Mouse (Mus musculus) Patski (cell line): ENCODE measurements around the gene Hopx. TPM values are rescaled to one million over a fixed set of nuclear protein-coding genes. Genes with fewer than 3 reads are reported as not detected.

Source experiments
- ATAC-seq: fragments of 100-300 bp; one replicate; pipeline ENCODE4 v1.8.0; 2021
- CTCF ChIA-PET: fragments of 350-600 bp; sonication (Branson Sonifier 250); formaldehyde crosslinking; loops from one replicate; lab custom pipeline; 2022; ENCODE audit warnings: inconsistent platforms; lab: Charles Lee
- POLR2A ChIA-PET: fragments of 350-600 bp; sonication (Branson Sonifier 250); formaldehyde crosslinking; loops from one replicate; lab custom pipeline; 2022; ENCODE audit warnings: antibody characterized with exemption, inconsistent platforms; lab: Charles Lee
- DNase-seq: peaks from one replicate; pipeline ENCODE4 v3.0.0-alpha.2; 2011; ENCODE audit warnings: low read depth, low spot score
- H3K27me3 ChIP-seq: fragments of 371-371 bp; one replicate; pipeline ENCODE4 v1.5.1; 2021
- CTCF ChIP-seq: fragments of 100-300 bp; IDR thresholded peaks from one replicate; pipeline ENCODE4 v1.5.1; 2021
- in situ Hi-C: fragments of 300-500 bp; cut with MboI; formaldehyde crosslinking; loops from 3 replicates; pipeline ENCODE4 v1.11.1; 2018; ENCODE audit warnings: low pct_unique_long_range_greater_than_20kb, mixed read lengths
- polyA plus RNA-seq: library from polyadenylated mRNA; unstranded; gene quantifications from one replicate; pipeline ENCODE4 v1.2.3, GENCODE M21; 2021

Gene Hopx
- polyA plus RNA-seq, 1 experiment from 2014 or later = not detected

- no peaks in the 10 kb centered on the region for H3K27me3 ChIP-seq
- no peak for DNase-seq
- POLR2A ChIA-PET = no interaction called here
- in situ Hi-C loops = no loop called here
- CTCF ChIA-PET = interaction anchor here (1.0 to 1.8 kb wide), 2 partner anchors 9 to 10 kb away, joined by 3 to 4 read pairs; no protein-coding TSS in a partner anchor
- no peak for TF ChIP-seq CTCF
- ATAC-seq = no peak
These were observed 19.0 kb upstream of the Hopx start for GRCm38 (mm10) chr5:77133960-77134359.

- TF ChIP-seq CTCF = no peak
- in situ Hi-C loops = no loop called here
These were observed 17.7 kb upstream of the Hopx start for GRCm38 (mm10) chr5:77132457-77133135.

GRCm38 (mm10) chr5:77131879-77132278 is 17.0 kb upstream of the Hopx start:
- ATAC-seq (no peak), DNase-seq (no peak)
- in situ Hi-C loops = no loop called here
- no peak for TF ChIP-seq CTCF
- peaks cover 5% of the 10 kb centered on the region for H3K27me3 ChIP-seq
- ChIA-PET CTCF (interaction anchor here (1.0 kb wide), 1 partner anchor 43 kb away, joined by 3 read pairs; no protein-coding TSS in a partner anchor), POLR2A (no interaction called here)

More at GRCm38 (mm10) chr5:77132457-77133135, 17.7 kb upstream of the Hopx start:
- CTCF ChIA-PET = interaction anchor here (0.6 to 1.8 kb wide), 4 partner anchors 11 to 44 kb away, joined by 3 to 4 read pairs (median 4); no protein-coding TSS in a partner anchor
- DNase-seq (no peak), ATAC-seq (no peak)
- POLR2A ChIA-PET = no interaction called here
- H3K27me3 ChIP-seq = peaks cover 5% of the 10 kb centered on the region

- in situ Hi-C loops = no loop called here
- ChIA-PET POLR2A (no interaction called here), CTCF (interaction anchor here (0.8 kb wide), 1 partner anchor 33 kb away, joined by 3 read pairs; no protein-coding TSS in a partner anchor)
- peaks cover 5% of the 10 kb centered on the region for H3K27me3 ChIP-seq
- DNase-seq (no peak), ATAC-seq (no peak)
- TF ChIP-seq CTCF = no peak
These were observed 15.5 kb upstream of the Hopx start for GRCm38 (mm10) chr5:77130310-77131020.

GRCm38 (mm10) chr5:77129907-77130306 is 15.0 kb upstream of the Hopx start:
- in situ Hi-C loops = no loop called here

GRCm38 (mm10) chr5:77128854-77129253 is 13.9 kb upstream of the Hopx start:
- DNase-seq (no peak), ATAC-seq (no peak)
- in situ Hi-C loops = no loop called here
- TF ChIP-seq CTCF = no peak
- peaks cover 9% of the 10 kb centered on the region for H3K27me3 ChIP-seq
- POLR2A ChIA-PET = no interaction called here
- CTCF ChIA-PET = no interaction called here

More at GRCm38 (mm10) chr5:77129907-77130306, 15.0 kb upstream of the Hopx start:
- ATAC-seq (no peak), DNase-seq (no peak)
- peaks cover 5% of the 10 kb centered on the region for H3K27me3 ChIP-seq
- no peak for TF ChIP-seq CTCF
- POLR2A ChIA-PET = no interaction called here
- CTCF ChIA-PET = interaction anchor here (0.8 kb wide), 1 partner anchor 34 kb away, joined by 3 read pairs; no protein-coding TSS in a partner anchor

- TF ChIP-seq CTCF = no peak
- POLR2A ChIA-PET = no interaction called here
- DNase-seq (no peak), ATAC-seq (no peak)
- in situ Hi-C loops = no loop called here
- CTCF ChIA-PET = no interaction called here
- peaks cover 9% of the 10 kb centered on the region for H3K27me3 ChIP-seq
These were observed 11.6 kb upstream of the Hopx start for GRCm38 (mm10) chr5:77126415-77126968.

- DNase-seq (no peak), ATAC-seq (no peak)
- ChIA-PET CTCF (no interaction called here), POLR2A (no interaction called here)
- no peak for TF ChIP-seq CTCF
- in situ Hi-C loops = no loop called here
- peaks cover 13% of the 10 kb centered on the region for H3K27me3 ChIP-seq
These were observed 9.9 kb upstream of the Hopx start for GRCm38 (mm10) chr5:77124817-77125283.

GRCm38 (mm10) chr5:77124165-77124564 is 9.2 kb upstream of the Hopx start:
- ChIA-PET POLR2A (no interaction called here), CTCF (no interaction called here)
- H3K27me3 ChIP-seq = peaks cover 17% of the 10 kb centered on the region
- DNase-seq (no peak), ATAC-seq (no peak)
- in situ Hi-C loops = no loop called here
- TF ChIP-seq CTCF = no peak

GRCm38 (mm10) chr5:77123597-77123996 is 8.7 kb upstream of the Hopx start:
- DNase-seq (no peak), ATAC-seq (no peak)
- POLR2A ChIA-PET = no interaction called here
- in situ Hi-C loops = no loop called here
- CTCF ChIA-PET = interaction anchor here (0.9 kb wide), 1 partner anchor 24 kb away, joined by 3 read pairs; no protein-coding TSS in a partner anchor
- TF ChIP-seq CTCF = no peak
- peaks cover 17% of the 10 kb centered on the region for H3K27me3 ChIP-seq
